Mouse (Mus musculus): ENCODE measurements at regions not wholly inside any gene's neighbourhood (a gene's known extent, or its start where the extent isn't known, plus 50 kb on each side); places are given as distances from the start of the nearest gene placed in this dataset.

DNA sequence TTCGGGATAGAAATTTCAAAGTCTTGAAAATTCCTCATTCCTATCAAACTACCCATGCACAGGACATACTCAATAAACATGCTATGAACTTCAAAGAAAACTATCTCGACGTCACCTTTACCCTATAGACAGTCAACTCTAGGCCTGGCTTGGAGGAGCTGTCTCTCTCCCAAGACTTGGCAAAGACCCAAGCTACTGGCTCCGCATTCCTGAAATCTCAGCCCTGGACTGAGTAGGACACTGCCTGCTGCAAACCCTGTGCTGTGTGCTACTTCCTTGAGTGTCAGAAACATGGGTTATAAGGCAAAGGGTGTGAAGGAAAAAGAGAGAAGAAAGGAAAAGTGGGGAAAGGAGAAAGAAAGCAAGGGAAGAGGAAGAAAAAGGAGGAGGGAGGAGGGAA, 296.6 kb upstream of the Zfp462 start:
- H3K27me3 ChIP-seq (ENCODE audit: control insufficient read depth, insufficient read depth, low read length) = no peaks in the 10 kb centered on the region
- no peaks in the 10 kb centered on the region for H3K79me2 ChIP-seq (ENCODE audit: control insufficient read depth, insufficient read depth, low read length)
- no peak overlapping the region for H3K4me3 ChIP-seq (ENCODE audit: insufficient read depth, low read depth, low read length)
- WGBS = 80% methylated on average over 4 of the region's 4 CpGs
- H3K36me3 ChIP-seq (ENCODE audit: control insufficient read depth, insufficient read depth, low read length) = no peaks in the 10 kb centered on the region
- no peak overlapping the region for H3K27ac ChIP-seq (replicated peaks; ENCODE audit: insufficient read depth, low read depth, low read length)
- H3K4me1 ChIP-seq (ENCODE audit: control insufficient read depth, insufficient read depth, low read length) = no peaks in the 10 kb centered on the region
- no peak for TF ChIP-seq CTCF (IDR thresholded peaks at IDR 0.05; ENCODE audit: low read depth, low read length)
- no peak for TF ChIP-seq POLR2A (IDR thresholded peaks at IDR 0.05; ENCODE audit: extremely low read depth, insufficient read depth, low read length)
- H3K9ac ChIP-seq (ENCODE audit: low read depth, low read length) = no peak overlapping the region
- DNase-seq (ENCODE audit: extremely low read depth, low read depth, low spot score) = no peak

DNA sequence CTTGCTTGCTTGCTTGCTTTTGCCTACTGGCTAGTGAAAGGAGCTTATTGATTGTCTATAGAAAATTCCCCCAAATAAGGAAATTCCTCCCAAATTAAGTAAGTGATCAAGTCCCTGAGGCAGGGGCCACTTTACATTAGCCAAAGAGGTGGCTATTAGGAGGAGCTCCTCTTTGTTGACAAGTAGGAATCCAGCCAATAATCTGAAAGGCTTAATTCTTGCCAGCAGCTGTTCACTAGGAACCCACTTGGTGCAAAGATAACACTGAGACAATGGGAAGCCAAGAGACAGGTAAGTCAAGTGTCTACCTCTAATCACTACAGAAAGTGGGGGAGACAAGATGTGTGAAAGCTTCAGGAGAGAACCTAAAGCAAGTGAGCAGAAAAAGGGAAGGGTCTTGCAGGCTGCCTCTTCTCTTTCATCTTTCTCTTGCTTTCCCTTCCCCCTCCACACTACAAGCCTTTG, 293.2 kb upstream of the Zfp462 start:
- Histone ChIP-seq H3K4me3 (ENCODE audit: insufficient read depth, low read depth, low read length) (no peak overlapping the region), H3K4me1 (ENCODE audit: control insufficient read depth, insufficient read depth, low read length) (no peaks in the 10 kb centered on the region; the same call in 1 of the 2 replicates), H3K27ac (replicated peaks; ENCODE audit: insufficient read depth, low read depth, low read length) (no peak overlapping the region), H3K79me2 (ENCODE audit: control insufficient read depth, insufficient read depth, low read length) (no peaks in the 10 kb centered on the region), H3K9ac (ENCODE audit: low read depth, low read length) (no peak overlapping the region), H3K27me3 (ENCODE audit: control insufficient read depth, insufficient read depth, low read length) (no peaks in the 10 kb centered on the region), H3K36me3 (ENCODE audit: control insufficient read depth, insufficient read depth, low read length) (no peaks in the 10 kb centered on the region)
- no peak for TF ChIP-seq CTCF (IDR thresholded peaks at IDR 0.05; ENCODE audit: low read depth, low read length)
- TF ChIP-seq POLR2A (IDR thresholded peaks at IDR 0.05; ENCODE audit: extremely low read depth, insufficient read depth, low read length) = no peak
- DNase-seq (ENCODE audit: extremely low read depth, low read depth, low spot score) = no peak

DNA sequence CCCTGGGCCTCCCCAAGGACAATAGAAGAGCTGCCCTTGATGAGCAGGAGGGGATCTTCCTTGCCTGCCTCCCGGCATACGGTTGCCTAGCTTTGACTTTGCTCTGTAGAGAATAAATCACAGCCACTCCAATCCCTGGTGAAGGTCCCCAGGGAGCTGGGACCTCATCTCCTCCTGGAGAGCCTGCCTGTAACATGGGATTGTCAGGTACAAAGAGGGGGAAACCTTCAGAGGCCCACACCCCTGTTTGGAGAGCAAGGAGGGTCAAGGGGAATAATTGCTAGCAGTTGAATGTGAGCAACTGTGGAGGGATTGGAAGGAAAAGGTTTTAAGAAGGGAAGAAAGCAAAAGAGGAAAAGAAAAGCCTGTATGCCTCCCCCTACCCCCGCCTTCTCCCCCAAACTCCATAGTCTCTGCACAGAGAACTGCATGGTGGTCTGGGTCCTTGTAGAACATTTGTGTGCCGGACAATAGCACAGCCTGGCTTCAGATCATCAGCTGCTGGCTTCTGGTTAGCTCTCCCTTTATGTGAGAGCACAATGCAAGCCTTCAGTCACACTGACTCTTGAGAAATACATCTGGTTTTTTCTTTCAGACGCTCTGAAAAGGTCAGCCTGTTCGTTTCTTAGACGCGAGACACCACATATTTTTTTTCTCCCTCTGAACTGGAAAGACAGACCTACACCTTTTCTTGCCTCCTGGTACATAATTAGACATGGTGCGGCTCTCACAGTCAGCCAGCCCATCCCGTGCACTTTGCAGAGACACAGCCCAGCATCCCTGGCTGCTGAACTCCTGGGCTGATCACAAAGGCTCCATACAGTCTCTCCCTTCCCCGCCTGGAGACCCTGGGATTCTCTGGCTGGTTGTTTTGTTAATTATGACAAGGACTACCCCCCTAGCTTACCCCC, 292.5 kb upstream of the Zfp462 start:
- Histone ChIP-seq H3K27ac (replicated peaks; ENCODE audit: insufficient read depth, low read depth, low read length) (no peak overlapping the region), H3K4me1 (ENCODE audit: control insufficient read depth, insufficient read depth, low read length) (no peaks in the 10 kb centered on the region; the same call in 1 of the 2 replicates), H3K27me3 (ENCODE audit: control insufficient read depth, insufficient read depth, low read length) (no peaks in the 10 kb centered on the region), H3K4me3 (ENCODE audit: insufficient read depth, low read depth, low read length) (no peak overlapping the region), H3K79me2 (ENCODE audit: control insufficient read depth, insufficient read depth, low read length) (no peaks in the 10 kb centered on the region), H3K36me3 (ENCODE audit: control insufficient read depth, insufficient read depth, low read length) (no peaks in the 10 kb centered on the region), H3K9ac (ENCODE audit: low read depth, low read length) (no peak overlapping the region)
- no peak for DNase-seq (ENCODE audit: extremely low read depth, low read depth, low spot score)
- TF ChIP-seq POLR2A (IDR thresholded peaks at IDR 0.05; ENCODE audit: extremely low read depth, insufficient read depth, low read length) (no peak), CTCF (IDR thresholded peaks at IDR 0.05; ENCODE audit: low read depth, low read length) (no peak)
- WGBS = 81% methylated on average over 11 of the region's 11 CpGs

DNA sequence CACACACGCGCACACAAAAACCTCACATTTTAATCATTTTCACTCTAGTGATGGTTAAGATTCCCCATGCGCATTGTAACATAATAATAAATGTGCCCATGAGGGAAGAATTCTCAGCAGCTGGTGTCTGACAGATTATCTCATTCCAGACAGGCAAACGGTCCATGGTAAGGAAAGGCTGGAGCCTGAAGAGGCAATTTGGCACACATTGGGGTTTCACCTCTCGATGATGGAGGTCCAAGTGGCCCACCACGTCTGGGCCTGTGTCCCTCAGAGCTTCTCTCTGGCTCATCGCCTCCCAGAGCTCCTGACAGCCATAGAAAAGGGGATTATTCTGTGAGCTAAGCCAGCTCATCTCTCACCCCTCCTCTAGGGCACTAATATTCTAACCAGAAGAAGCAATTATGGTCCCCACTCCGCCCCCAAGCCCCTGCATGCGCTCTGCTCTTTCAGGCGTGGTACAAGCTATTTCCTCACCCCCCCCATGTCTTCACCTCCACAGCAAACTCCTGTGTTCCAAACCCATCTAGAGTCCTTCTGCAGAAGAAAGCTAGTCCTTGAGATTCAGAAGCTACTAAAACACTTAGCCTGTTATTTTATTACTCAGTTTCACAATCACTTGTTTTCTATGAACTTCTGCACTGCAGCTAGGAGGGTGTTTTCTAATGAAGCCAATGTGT, 291.6 kb upstream of the Zfp462 start:
- DNase-seq (ENCODE audit: extremely low read depth, low read depth, low spot score) = no peak
- H3K79me2 ChIP-seq (ENCODE audit: control insufficient read depth, insufficient read depth, low read length) = no peaks in the 10 kb centered on the region
- 84% methylated on average over 10 of the region's 10 CpGs for WGBS
- no peaks in the 10 kb centered on the region for H3K36me3 ChIP-seq (ENCODE audit: control insufficient read depth, insufficient read depth, low read length)
- TF ChIP-seq CTCF (IDR thresholded peaks at IDR 0.05; ENCODE audit: low read depth, low read length) (no peak), POLR2A (IDR thresholded peaks at IDR 0.05; ENCODE audit: extremely low read depth, insufficient read depth, low read length) (no peak)
- H3K4me1 ChIP-seq (ENCODE audit: control insufficient read depth, insufficient read depth, low read length) = no peaks in the 10 kb centered on the region; the same call in 1 of the 2 replicates
- H3K27me3 ChIP-seq (ENCODE audit: control insufficient read depth, insufficient read depth, low read length) = no peaks in the 10 kb centered on the region
- no peak overlapping the region for H3K27ac ChIP-seq (replicated peaks; ENCODE audit: insufficient read depth, low read depth, low read length)
- no peak overlapping the region for H3K9ac ChIP-seq (ENCODE audit: low read depth, low read length)
- no peak overlapping the region for H3K4me3 ChIP-seq (ENCODE audit: insufficient read depth, low read depth, low read length)

All from liver, adult 2 months (tissue).